In genomic region chr16:33870988-33871758, GRCm38 (mm10) we compare ENCODE assay signal across 20 mouse cellular contexts. TPM values are rescaled to one million over a fixed set of nuclear protein-coding genes. Genes with fewer than 3 reads are reported as not detected.
DNase-seq lines count a peak whose midpoint lies in the region; ATAC-seq and TF ChIP-seq lines count a peak whose summit lies in the region.
"Had no signal": no experiment of that assay in that cellular context is flagged by ENCODE, and none has a peak within 500 bp of the region (broad histone marks: within the 10 kb centered on the region; RNA-seq: fewer than 3 reads in every experiment).

No protein-coding gene starts in this region.

- H3K9ac ChIP-seq in limb, embryonic 12.5 days (replicated peaks): no peak overlapping the region; the same call in 1 of the 2 replicates
- H3K9ac ChIP-seq in embryonic facial prominence, embryonic 13.5 days: 0 out of 2 replicates have a peak overlapping the region, but pooled peaks have one; percentile 17
- no peak overlapping the region for H3K9ac ChIP-seq in forebrain, postnatal 0 days
- no peak overlapping the region for H3K9ac ChIP-seq in stomach, postnatal 0 days (ENCODE audit: low read length)
- H3K9ac ChIP-seq: liver, embryonic 12.5 days; lung, embryonic 14.5 days; midbrain, embryonic 15.5 days had no signal

- H3K4me1 ChIP-seq in limb, embryonic 12.5 days (replicated peaks): peaks cover 22% of the 10 kb centered on the region
- peaks cover 15% of the 10 kb centered on the region; the same call in 1 of the 2 replicates for H3K4me1 ChIP-seq in limb, embryonic 10.5 days
- peaks cover 46% of the 10 kb centered on the region for H3K4me1 ChIP-seq in embryonic facial prominence, embryonic 13.5 days
- no peaks in the 10 kb centered on the region for H3K4me1 ChIP-seq in forebrain, postnatal 0 days (ENCODE audit: insufficient read depth)
- peaks cover 4% of the 10 kb centered on the region for H3K4me1 ChIP-seq in stomach, postnatal 0 days (replicated peaks; ENCODE audit: control insufficient read depth, insufficient read depth)
- H3K4me1 ChIP-seq: midbrain, embryonic 15.5 days had no signal

- no peak overlapping the region for H3K4me2 ChIP-seq in limb, embryonic 12.5 days
- peak overlapping the region; percentile 14; the same call in 1 of the 2 replicates for H3K4me2 ChIP-seq in embryonic facial prominence, embryonic 13.5 days
- no peak overlapping the region for H3K4me2 ChIP-seq in forebrain, postnatal 0 days (ENCODE audit: low read depth)
- H3K4me2 ChIP-seq in stomach, postnatal 0 days (replicated peaks; ENCODE audit: low read depth): no peak overlapping the region
- H3K4me2 ChIP-seq: heart, embryonic 11.5 days; liver, embryonic 12.5 days; lung, embryonic 14.5 days; midbrain, embryonic 15.5 days had no signal

- TF ChIP-seq EP300 in stomach, postnatal 0 days (optimal IDR thresholded peaks at IDR 0.05): no peak

- no peak overlapping the region for H3K4me3 ChIP-seq in limb, embryonic 12.5 days (replicated peaks)
- no peak overlapping the region for H3K4me3 ChIP-seq in limb, embryonic 10.5 days
- H3K4me3 ChIP-seq in embryonic facial prominence, embryonic 13.5 days: no peak overlapping the region
- no peak overlapping the region for H3K4me3 ChIP-seq in forebrain, postnatal 0 days (ENCODE audit: low read depth, low read length)
- H3K4me3 ChIP-seq in stomach, postnatal 0 days (ENCODE audit: low read depth, low read length): no peak overlapping the region
- H3K4me3 ChIP-seq: liver, embryonic 12.5 days; midbrain, embryonic 15.5 days had no signal

- no peak for DNase-seq in limb, embryonic 10.5 days (ENCODE audit: low spot score)
- no peak for DNase-seq in forebrain, postnatal 0 days
- DNase-seq in stomach, postnatal 0 days (ENCODE audit: low spot score): no peak
- no peak for DNase-seq in adrenal gland, postnatal 36 days
- DNase-seq in ovary, postnatal 10 days (ENCODE audit: low spot score): no peak
- DNase-seq: cerebellum, postnatal 36 days; gastrocnemius, postnatal 36 days; heart, postnatal 14 days; kidney, adult 11 months; kidney, postnatal 36 days; lung, embryonic 14.5 days; retina, postnatal 1 day; right cerebral cortex, postnatal 4 days had no signal

- 63% methylated on average over 13 of the region's 13 CpGs for WGBS in limb, embryonic 12.5 days
- 72% methylated on average over 13 of the region's 13 CpGs for whole genome bisulfite sequencing in limb, embryonic 10.5 days
- WGBS in embryonic facial prominence, embryonic 13.5 days: 36% methylated on average over 13 of the region's 13 CpGs
- WGBS in forebrain, postnatal 0 days: 50% methylated on average over 13 of the region's 13 CpGs
- WGBS in stomach, postnatal 0 days: 54% methylated on average over 13 of the region's 13 CpGs

- peak overlapping the region; percentile 66; the same call in 1 of the 2 replicates for H3K27ac ChIP-seq in limb, embryonic 12.5 days
- no peak overlapping the region for H3K27ac ChIP-seq in limb, embryonic 10.5 days
- peak overlapping the region; percentile 93 for H3K27ac ChIP-seq in embryonic facial prominence, embryonic 13.5 days
- no peak overlapping the region for H3K27ac ChIP-seq in forebrain, postnatal 0 days (ENCODE audit: low read depth, low read length)
- peak overlapping the region; percentile 79 for H3K27ac ChIP-seq in stomach, postnatal 0 days (replicated peaks)
- H3K27ac ChIP-seq: liver, embryonic 12.5 days; macrophage; midbrain, embryonic 15.5 days had no signal

- ATAC-seq in limb, embryonic 12.5 days (ENCODE audit: insufficient number of reproducible peaks, insufficient read depth, low FRiP score, low TSS enrichment, low read depth): no peak; the same call in 1 of the 2 replicates
- ATAC-seq in embryonic facial prominence, embryonic 13.5 days (ENCODE audit: insufficient number of reproducible peaks, insufficient read depth, low FRiP score, low TSS enrichment, low read depth): 0 out of 2 replicates have a peak, but pooled peaks have one; percentile 24
- peak; percentile 68 for ATAC-seq in forebrain, postnatal 0 days
- ATAC-seq in stomach, postnatal 0 days (ENCODE audit: low FRiP score, low TSS enrichment): no peak
- ATAC-seq: hindbrain, embryonic 16.5 days; liver, embryonic 12.5 days; midbrain, embryonic 15.5 days had no signal

- H3K9me3 ChIP-seq in limb, embryonic 12.5 days: no peaks in the 10 kb centered on the region
- no peaks in the 10 kb centered on the region for H3K9me3 ChIP-seq in limb, embryonic 10.5 days (replicated peaks)
- no peaks in the 10 kb centered on the region for H3K9me3 ChIP-seq in embryonic facial prominence, embryonic 13.5 days
- no peaks in the 10 kb centered on the region for H3K9me3 ChIP-seq in forebrain, postnatal 0 days (ENCODE audit: low read length)
- no peaks in the 10 kb centered on the region for H3K9me3 ChIP-seq in stomach, postnatal 0 days (ENCODE audit: control insufficient read depth, low read length)
- H3K9me3 ChIP-seq: liver, embryonic 12.5 days; midbrain, embryonic 15.5 days had no signal

- no peaks in the 10 kb centered on the region for H3K27me3 ChIP-seq in limb, embryonic 12.5 days
- no peaks in the 10 kb centered on the region for H3K27me3 ChIP-seq in limb, embryonic 10.5 days (ENCODE audit: low read depth, poor library complexity, severe bottlenecking)
- H3K27me3 ChIP-seq in embryonic facial prominence, embryonic 13.5 days: no peaks in the 10 kb centered on the region
- H3K27me3 ChIP-seq in forebrain, postnatal 0 days (ENCODE audit: insufficient read depth, low read length): no peaks in the 10 kb centered on the region
- no peaks in the 10 kb centered on the region for H3K27me3 ChIP-seq in stomach, postnatal 0 days (ENCODE audit: control insufficient read depth, insufficient read depth, low read length)
- H3K27me3 ChIP-seq: liver, embryonic 12.5 days; midbrain, embryonic 15.5 days had no signal

- peaks cover 23% of the 10 kb centered on the region for H3K36me3 ChIP-seq in limb, embryonic 12.5 days
- H3K36me3 ChIP-seq in limb, embryonic 10.5 days: peaks cover 45% of the 10 kb centered on the region
- peaks cover 25% of the 10 kb centered on the region for H3K36me3 ChIP-seq in embryonic facial prominence, embryonic 13.5 days
- H3K36me3 ChIP-seq in forebrain, postnatal 0 days (ENCODE audit: insufficient read depth): no peaks in the 10 kb centered on the region
- H3K36me3 ChIP-seq in stomach, postnatal 0 days (ENCODE audit: control insufficient read depth, insufficient read depth, low read length): no peaks in the 10 kb centered on the region
- H3K36me3 ChIP-seq: liver, embryonic 12.5 days; midbrain, embryonic 15.5 days had no signal

- TF ChIP-seq CTCF in forebrain, postnatal 0 days (IDR thresholded peaks at IDR 0.05; ENCODE audit: low read depth): no peak
- no peak for TF ChIP-seq CTCF in stomach, postnatal 0 days (IDR thresholded peaks at IDR 0.05; ENCODE audit: low read depth)

RNA-seq across cellular contexts. Expression of gene Itgb5, which starts 41.7 kb away (rescaled TPM):
- polyA plus RNA-seq in limb, embryonic 12.5 days (2016; fragmentation: Nextera tagmentation; extraction: Ambion mirVana): 77.9 and 86.0 TPM in 2 replicates
- polyA plus RNA-seq in limb, embryonic 10.5 days (2016; fragmentation: Nextera tagmentation; extraction: Ambion mirVana): 64.3 and 67.1 TPM in 2 replicates
- 47.7 and 94.8 TPM in 2 replicates for polyA plus RNA-seq in embryonic facial prominence, embryonic 13.5 days (2015; fragmentation: Nextera tagmentation; extraction: Ambion mirVana)
- total RNA-seq in forebrain, postnatal 0 days (2014; rRNA removed): 30.4 and 49.3 TPM in 2 replicates
- polyA plus RNA-seq in forebrain, postnatal 0 days (2015; fragmentation: Nextera tagmentation; extraction: Ambion mirVana): 14.9 and 19.7 TPM in 2 replicates
- 26.0 and 29.9 TPM in 2 replicates for polyA plus RNA-seq in stomach, postnatal 0 days (2015; fragmentation: Nextera tagmentation; extraction: Ambion mirVana)
- total RNA-seq in adrenal gland, postnatal 36 days (2021): 100 to 1,000 TPM; 178 to 230 TPM

Comparison
In these comparisons a context has a peak if more than half of its experiments do, and no peak if none do; other contexts are left out.
1. H3K27ac ChIP-seq: peak in limb, embryonic 12.5 days (single experiment), embryonic facial prominence, embryonic 13.5 days (single experiment) and stomach, postnatal 0 days (single experiment); none in limb, embryonic 10.5 days (single experiment) and forebrain, postnatal 0 days (single experiment).
2. ATAC-seq: peak in embryonic facial prominence, embryonic 13.5 days (single experiment) and forebrain, postnatal 0 days (single experiment); none in limb, embryonic 12.5 days (single experiment) and stomach, postnatal 0 days (single experiment).